9 mouse cellular contexts compared by ENCODE assay signal in the genomic region with DNA sequence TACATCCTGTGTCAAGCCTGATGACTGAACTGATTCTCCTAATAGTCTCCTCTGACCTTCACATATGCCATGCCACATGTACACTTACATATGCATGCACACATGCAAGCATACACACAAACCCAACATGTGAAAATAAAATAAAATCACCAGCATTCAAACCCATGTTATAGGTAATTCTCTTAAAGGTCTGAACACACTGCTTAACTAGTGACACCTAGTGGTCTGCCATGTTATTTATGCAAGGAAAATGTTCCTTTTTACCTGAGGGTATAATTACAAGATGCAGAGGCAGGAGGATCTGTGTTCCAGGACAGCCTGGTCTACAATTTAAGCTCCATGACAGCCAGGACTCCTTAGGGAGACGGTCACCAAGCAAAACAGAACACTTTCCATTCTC. TPM values are rescaled to one million over a fixed set of nuclear protein-coding genes. Genes with fewer than 3 reads are reported as not detected.
DNase-seq lines count a peak whose midpoint lies in the region; ATAC-seq and TF ChIP-seq lines count a peak whose summit lies in the region.
"Had no signal": no experiment of that assay in that cellular context is flagged by ENCODE, and none has a peak within 500 bp of the region (broad histone marks: within the 10 kb centered on the region; RNA-seq: fewer than 3 reads in every experiment).

No protein-coding gene starts in this region.

- no peaks in the 10 kb centered on the region for H3K4me1 ChIP-seq in ES-E14 (ENCODE audit: control insufficient read depth in 2 of 2, insufficient read depth in 2 of 2, low read length in 2 of 2, poor library complexity in 1 of 2)
- no peaks in the 10 kb centered on the region for H3K4me1 ChIP-seq in neural tube, embryonic 15.5 days
- H3K4me1 ChIP-seq: embryonic facial prominence, embryonic 13.5 days; midbrain, embryonic 15.5 days had no signal

- in situ Hi-C loops in ES-E14 (cut with MboI; ENCODE audit: low sequenced_read_pairs in 2 of 2, unreplicated experiment in 2 of 2), result no loop called here

- H3K9me3 ChIP-seq in ES-E14 (ENCODE audit: control insufficient read depth, insufficient read depth, low read depth, low read length), result no peaks in the 10 kb centered on the region
- no peaks in the 10 kb centered on the region for H3K9me3 ChIP-seq in neural tube, embryonic 15.5 days (replicated peaks)
- H3K9me3 ChIP-seq: embryonic facial prominence, embryonic 13.5 days; midbrain, embryonic 15.5 days had no signal

- H3K4me3 ChIP-seq in ES-E14 (ENCODE audit: insufficient read depth in 1 of 2, low read depth in 1 of 2, low read length in 2 of 2, poor library complexity in 1 of 2, severe bottlenecking in 1 of 2), result no peak overlapping the region
- H3K4me3 ChIP-seq in neural tube, embryonic 15.5 days (replicated peaks), result no peak overlapping the region
- H3K4me3 ChIP-seq: embryonic facial prominence, embryonic 13.5 days; midbrain, embryonic 15.5 days had no signal

- no peak overlapping the region for H3K9ac ChIP-seq in ES-E14 (ENCODE audit: insufficient read depth, low read depth, low read length, poor library complexity, severe bottlenecking)
- H3K9ac ChIP-seq in neural tube, embryonic 15.5 days (replicated peaks), result no peak overlapping the region
- H3K9ac ChIP-seq: embryonic facial prominence, embryonic 13.5 days; midbrain, embryonic 15.5 days had no signal

- H3K4me2 ChIP-seq in neural tube, embryonic 15.5 days, result no peak overlapping the region
- H3K4me2 ChIP-seq: embryonic facial prominence, embryonic 13.5 days; midbrain, embryonic 15.5 days had no signal

- peaks cover 20% of the 10 kb centered on the region for H3K36me3 ChIP-seq in ES-E14 (ENCODE audit: control insufficient read depth, insufficient read depth, low read length, poor library complexity, severe bottlenecking)
- peaks cover 49% of the 10 kb centered on the region for H3K36me3 ChIP-seq in neural tube, embryonic 15.5 days

- no peak for ATAC-seq in neural tube, embryonic 15.5 days (ENCODE audit: low FRiP score)
- ATAC-seq: midbrain, embryonic 15.5 days had no signal

- no peaks in the 10 kb centered on the region for H3K27me3 ChIP-seq in neural tube, embryonic 15.5 days (replicated peaks)
- H3K27me3 ChIP-seq: embryonic facial prominence, embryonic 13.5 days; midbrain, embryonic 15.5 days had no signal

- whole genome bisulfite sequencing in neural tube, embryonic 15.5 days, result 90% methylated on average over 1 of the region's 1 CpGs

- DNase-seq in kidney, adult 9 months, result peak; percentile 50
- DNase-seq in kidney, adult 11 months, result no peak
- peak; percentile 7 to 12 for DNase-seq in B cell, adult 2 months
- DNase-seq in ES-E14 (ENCODE audit: low read depth, low spot score), result peak; percentile 15
- peak; percentile 20 for DNase-seq in forelimb bud, embryonic 11.5 days (ENCODE audit: low read depth, low spot score)
- DNase-seq in frontal cortex, postnatal 10 days (ENCODE audit: low spot score in 2 of 2), result no peak

- no peak overlapping the region for H3K27ac ChIP-seq in ES-E14 (ENCODE audit: insufficient read depth, low read depth, low read length, poor library complexity, severe bottlenecking)
- H3K27ac ChIP-seq in neural tube, embryonic 15.5 days (replicated peaks), result no peak overlapping the region
- H3K27ac ChIP-seq: embryonic facial prominence, embryonic 13.5 days; midbrain, embryonic 15.5 days had no signal

TF ChIP-seq in ES-E14, 5 proteins besides CTCF, POLR2A, EP300 and RAD21:
- TF ChIP-seq MAFK (IDR thresholded peaks at IDR 0.05; ENCODE audit: insufficient read depth, low read depth, low read length), result no peak
- TF ChIP-seq ZNF384 (IDR thresholded peaks at IDR 0.05; ENCODE audit: low read depth, low read length), result no peak
- no peak for TF ChIP-seq CHD2 (IDR thresholded peaks at IDR 0.05; ENCODE audit: low read depth, low read length)
- no peak for TF ChIP-seq ZC3H11A (IDR thresholded peaks at IDR 0.05; ENCODE audit: borderline replicate concordance, low read depth, low read length)
- TF ChIP-seq HCFC1 (IDR thresholded peaks at IDR 0.05; ENCODE audit: borderline replicate concordance, insufficient read depth, low read length), result no peak
TF ChIP-seq in ES-E14: peak in this region for 0.

RNA-seq across cellular contexts. Expression of a gene that starts 32.1 kb away (rescaled TPM):
- 9.5 and 12.1 TPM in 2 replicates for total RNA-seq in ES-E14 (2012; rRNA removed)
- polyA plus RNA-seq in neural tube, embryonic 15.5 days (2015; fragmentation: Nextera tagmentation; extraction: Ambion mirVana), result 1.1 and 3.6 TPM in 2 replicates

RNA-seq across cellular contexts. Expression of a gene that starts 41.8 kb away (rescaled TPM):
- total RNA-seq in ES-E14 (2012; rRNA removed), result 20.7 and 23.2 TPM in 2 replicates
- 4.9 and 6.0 TPM in 2 replicates for polyA plus RNA-seq in neural tube, embryonic 15.5 days (2015; fragmentation: Nextera tagmentation; extraction: Ambion mirVana)

RNA-seq across cellular contexts. Expression of a gene that starts 58.6 kb away (rescaled TPM):
- total RNA-seq in ES-E14 (2012; rRNA removed), result not detected in 2 replicates
- 0.35 TPM in 1 of 2 replicates, not detected in the other for polyA plus RNA-seq in neural tube, embryonic 15.5 days (2015; fragmentation: Nextera tagmentation; extraction: Ambion mirVana)
- polyA plus RNA-seq: embryonic facial prominence, embryonic 13.5 days had no signal

Comparison
In these comparisons a context has a peak if more than half of its experiments do, and no peak if none do; other contexts are left out.
1. DNase-seq: peak in kidney, adult 9 months (single experiment), B cell, adult 2 months (2 of 2), ES-E14 (single experiment) and forelimb bud, embryonic 11.5 days (single experiment); none in kidney, adult 11 months (single experiment) and frontal cortex, postnatal 10 days (0 of 2).